Mouse (Mus musculus) lung, adult 2 months (tissue): ENCODE measurements at regions not wholly inside any gene's neighbourhood (a gene's known extent, or its start where the extent isn't known, plus 50 kb on each side); places are given as distances from the start of the nearest gene placed in this dataset.

Experiments used
- CTCF ChIP-seq: fragments of 200-500 bp; IDR thresholded peaks from 2 replicates; pipeline ENCODE4 v1.5.1; 2011; ENCODE audit warnings: mild to moderate bottlenecking, low read length, control low read depth; ENCODE audit not compliant: insufficient read depth
- POLR2A ChIP-seq: fragments of 200-500 bp; IDR thresholded peaks from 2 replicates; pipeline ENCODE4 v1.6.1; 2011; ENCODE audit warnings: low read depth, mild to moderate bottlenecking, control low read depth, low read length, borderline replicate concordance; ENCODE audit errors: extremely low read depth

GRCm38 (mm10) chr9:117872021-117872386 is 168.3 kb upstream of the Azi2 start:
- TF ChIP-seq POLR2A, result no peak
- no peak for TF ChIP-seq CTCF
